Mouse (Mus musculus) brain, adult 2 months (tissue): ENCODE measurements at regions not wholly inside any gene's neighbourhood (a gene's known extent, or its start where the extent isn't known, plus 50 kb on each side); places are given as distances from the start of the nearest gene placed in this dataset.

Experiments
- DNase-seq: peaks from one replicate; pipeline ENCODE4 v3.0.0; 2011; ENCODE audit warnings: low read depth, low spot score

DNA sequence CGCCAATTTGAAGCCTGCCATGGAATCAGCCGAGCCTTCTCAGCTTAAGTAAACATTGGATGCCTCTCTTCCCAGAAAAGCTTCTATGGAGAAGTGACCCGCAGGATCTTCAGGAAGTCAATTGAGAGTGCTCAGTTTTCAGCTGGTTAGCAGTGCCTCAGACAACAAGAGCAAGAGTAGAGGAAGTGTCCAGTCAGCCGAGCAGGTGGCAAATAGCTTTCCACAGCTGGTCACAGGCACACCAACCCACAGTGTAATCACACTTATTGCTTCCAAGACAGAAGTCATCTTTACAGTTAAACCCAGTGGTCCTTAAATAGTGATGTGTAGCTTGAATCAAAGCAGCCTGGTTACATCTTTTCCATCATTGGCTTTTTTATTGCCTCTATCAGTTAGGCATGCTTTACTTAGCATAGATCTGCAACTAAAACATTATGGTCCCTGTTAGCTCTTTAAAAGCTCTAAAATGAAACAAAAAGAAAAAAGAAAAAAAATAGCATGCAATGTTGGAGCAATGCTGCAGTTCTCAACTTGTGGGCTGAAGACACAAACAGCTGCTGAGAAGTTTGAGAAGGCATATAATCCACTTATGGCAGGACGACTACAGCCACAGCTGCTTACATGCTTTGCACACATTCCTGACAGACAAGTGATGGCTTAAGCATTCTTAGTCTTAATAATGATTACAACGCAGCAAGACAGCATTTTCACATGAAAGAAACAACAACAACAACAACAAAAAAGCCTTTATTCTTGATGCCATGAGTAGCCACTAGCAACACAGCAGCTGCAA lies 444.5 kb downstream of the Tmem135 start:
- DNase-seq = no peak

DNA sequence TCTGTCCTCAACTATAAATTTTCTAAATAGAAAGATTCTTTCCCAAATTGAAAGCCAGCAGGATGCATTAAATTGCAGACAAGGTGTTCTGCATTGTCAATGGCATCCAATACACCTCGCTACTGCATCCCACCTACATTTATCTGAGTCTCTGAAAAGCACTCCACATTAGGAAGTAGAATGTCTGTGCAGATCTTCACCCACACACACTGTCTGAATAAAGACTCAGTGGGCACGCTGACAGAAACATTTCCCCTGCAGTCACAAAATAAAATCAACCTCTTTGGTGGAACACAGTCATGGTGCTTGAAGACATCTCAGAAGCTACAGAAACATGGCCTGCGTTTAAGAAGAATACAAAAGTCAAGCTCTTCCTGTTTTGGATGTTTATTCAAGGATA lies 449.0 kb downstream of the Tmem135 start:
- peak; percentile 73 for DNase-seq

DNA sequence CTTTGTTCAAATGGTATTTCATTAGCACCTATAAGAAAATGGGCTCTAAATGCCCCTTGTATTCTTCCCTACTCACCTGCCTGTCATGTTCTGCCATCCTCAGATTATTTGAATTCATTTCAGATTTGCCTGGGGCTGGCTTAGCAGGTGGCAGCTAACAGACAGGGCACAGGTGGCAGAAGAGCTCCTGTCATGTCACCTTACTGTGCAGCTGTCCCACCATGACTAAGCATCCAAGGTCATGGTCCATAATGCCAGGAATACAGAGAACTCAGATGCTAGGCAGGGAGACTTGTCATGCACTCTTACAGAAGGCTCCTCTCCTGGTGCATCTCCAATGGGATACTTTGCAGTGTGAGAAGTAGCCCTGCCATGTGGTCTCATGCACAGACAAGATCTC lies 458.7 kb downstream of the Tmem135 start:
- DNase-seq = no peak

DNA sequence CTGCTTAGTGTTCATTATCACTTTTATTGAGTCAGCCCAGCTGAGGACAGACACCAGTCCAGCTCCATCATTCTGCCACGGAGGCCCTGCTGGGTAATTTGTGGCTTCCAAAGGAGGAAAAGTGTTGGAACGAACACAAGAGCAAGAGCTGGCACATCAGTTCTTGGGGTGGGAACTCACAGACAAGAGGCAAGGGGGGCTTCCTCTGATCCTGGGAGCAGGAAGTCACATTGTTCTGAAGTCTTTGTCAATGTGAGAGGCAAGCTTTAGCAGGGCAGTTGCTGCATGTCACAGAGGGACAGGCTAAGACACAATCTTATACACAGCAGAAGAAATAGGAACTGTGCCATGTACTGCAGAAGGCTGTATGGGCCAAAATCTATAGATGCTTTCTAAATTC lies 459.1 kb downstream of the Tmem135 start:
- no peak for DNase-seq

DNA sequence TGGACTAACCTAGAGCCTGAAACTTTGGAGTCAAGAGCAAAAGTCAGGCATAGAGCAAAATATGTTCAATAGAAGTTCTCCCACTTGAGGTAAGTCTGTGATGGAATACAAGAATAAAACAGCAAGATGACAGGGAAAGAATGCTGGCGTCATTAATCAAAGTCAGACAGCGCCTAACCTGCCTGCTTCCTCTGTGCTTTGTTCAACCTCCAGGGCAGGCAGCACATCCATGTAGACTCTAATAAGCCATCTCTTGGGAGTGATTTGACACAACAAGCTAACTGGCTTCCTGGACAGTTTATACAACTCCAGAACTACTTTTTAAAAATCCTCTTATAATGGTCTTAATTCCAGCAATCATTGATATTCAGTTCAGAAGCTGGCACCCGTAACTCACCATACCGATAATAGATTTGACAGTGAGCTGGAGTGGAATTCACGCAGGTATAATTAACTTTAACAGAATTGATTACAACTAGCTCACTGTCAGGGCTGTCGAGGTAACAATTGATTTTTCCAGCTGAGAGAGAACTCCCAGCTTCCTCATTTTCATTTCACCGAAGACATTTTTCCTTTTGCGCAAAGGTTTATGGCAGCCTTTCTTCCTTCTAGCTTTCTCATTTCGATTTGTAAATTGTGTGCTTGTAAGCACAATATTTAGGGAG lies 462.6 kb downstream of the Tmem135 start:
- no peak for DNase-seq

DNA sequence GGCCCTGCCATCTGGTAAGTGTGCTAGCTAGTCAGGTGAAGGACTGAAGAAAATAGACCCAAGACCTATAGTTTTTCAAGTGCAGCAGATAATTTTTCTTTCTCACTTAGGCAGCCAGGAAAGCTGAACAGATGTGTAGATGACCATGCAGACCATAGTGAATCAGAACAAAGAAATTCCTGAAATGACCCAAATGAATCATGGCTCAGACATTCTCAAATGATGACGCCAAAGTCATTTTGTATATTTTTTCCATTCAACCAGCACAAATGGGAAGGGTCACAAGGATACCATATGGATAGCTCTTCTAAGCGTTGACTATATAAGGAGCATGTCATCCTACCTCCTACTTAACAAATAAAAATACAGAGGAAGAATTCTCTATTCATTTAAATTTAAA lies 463.8 kb downstream of the Tmem135 start:
- no peak for DNase-seq

DNA sequence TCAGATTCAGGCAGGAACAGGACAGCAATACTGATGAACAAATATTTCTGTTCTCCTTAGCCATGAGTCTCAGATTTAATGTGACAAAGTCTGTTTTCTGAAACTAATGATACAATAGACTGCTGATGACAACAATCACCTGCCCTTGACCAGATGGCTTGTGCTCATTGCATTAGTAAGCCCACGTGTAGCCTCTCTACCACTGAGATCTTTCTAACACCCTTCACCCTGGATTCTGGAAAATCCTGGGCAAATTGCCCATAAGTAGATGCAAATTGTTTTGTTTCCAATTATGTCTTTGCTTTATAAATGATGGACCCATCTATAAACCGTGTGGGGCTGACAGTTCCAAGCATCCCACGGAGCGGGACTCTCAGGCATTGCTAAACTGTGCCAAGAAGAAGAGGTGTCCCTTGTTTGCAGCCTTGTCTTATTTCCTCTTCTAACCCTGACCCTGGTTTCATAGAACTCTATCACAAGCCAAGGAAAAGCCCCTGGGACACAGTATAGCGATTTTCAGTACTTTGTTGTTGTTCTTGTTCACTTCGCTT lies 475.7 kb downstream of the Tmem135 start:
- no peak for DNase-seq
